Mouse (Mus musculus): ENCODE data around the gene Cox5b.
"Not testable (repeated sequence)": the region's sequence is repeated elsewhere in the genome, so short reads cannot be mapped to it uniquely, and the experiment has no call there.

The Cox5b gene

GRCm38 (mm10) chr1:36691271-36692155, at the start of gene Cox5b:
Gene Cox5b (plus strand): TSS chr1:36691449.
- in situ Hi-C loops (cut with MboI, MseI), result no loop called here

GRCm38 (mm10) chr1:36643957-36644614, 47.2 kb upstream of the Cox5b start:
- in situ Hi-C loops (cut with MboI, MseI), result no loop called here

- in situ Hi-C loops (cut with MboI, MseI), result no loop called here
Measured at GRCm38 (mm10) chr1:36644615-36645007, 46.6 kb upstream of the Cox5b start.

- in situ Hi-C loops (cut with MboI, MseI), result no loop called here
Measured at GRCm38 (mm10) chr1:36646285-36646684, 45.0 kb upstream of the Cox5b start.

GRCm38 (mm10) chr1:36647631-36648030, 43.6 kb upstream of the Cox5b start:
- in situ Hi-C loops (cut with MboI, MseI), result no loop called here

- in situ Hi-C loops (cut with MboI, MseI), result no loop called here
Measured at GRCm38 (mm10) chr1:36655039-36655438, 36.2 kb upstream of the Cox5b start.

- in situ Hi-C loops (cut with MboI, MseI), result no loop called here
Measured at GRCm38 (mm10) chr1:36656233-36656632, 35.0 kb upstream of the Cox5b start.

- in situ Hi-C loops (cut with MboI, MseI), result no loop called here
Measured at GRCm38 (mm10) chr1:36657658-36658415, 33.4 kb upstream of the Cox5b start.

- in situ Hi-C loops (cut with MboI, MseI), result no loop called here
Measured at GRCm38 (mm10) chr1:36658621-36659399, 32.4 kb upstream of the Cox5b start.

GRCm38 (mm10) chr1:36664457-36664856, 26.8 kb upstream of the Cox5b start:
- in situ Hi-C loops (cut with MboI, MseI), result no loop called here

- in situ Hi-C loops (cut with MboI, MseI), result no loop called here
Measured at GRCm38 (mm10) chr1:36665165-36665723, 26.0 kb upstream of the Cox5b start.

GRCm38 (mm10) chr1:36665934-36666333, 25.3 kb upstream of the Cox5b start:
- in situ Hi-C loops (cut with MboI, MseI), result no loop called here

- in situ Hi-C loops (cut with MboI, MseI), result not testable (repeated sequence)
Measured at GRCm38 (mm10) chr1:36668007-36668406, 23.2 kb upstream of the Cox5b start.

- in situ Hi-C loops (cut with MboI, MseI), result no loop called here
Measured at GRCm38 (mm10) chr1:36670256-36670655, 21.0 kb upstream of the Cox5b start.

GRCm38 (mm10) chr1:36671260-36671659, 20.0 kb upstream of the Cox5b start:
- in situ Hi-C loops (cut with MboI, MseI), result no loop called here

- in situ Hi-C loops (cut with MboI, MseI), result no loop called here
Measured at GRCm38 (mm10) chr1:36672648-36673350, 18.4 kb upstream of the Cox5b start.

GRCm38 (mm10) chr1:36674936-36675335, 16.3 kb upstream of the Cox5b start:
- in situ Hi-C loops (cut with MboI, MseI), result no loop called here

- in situ Hi-C loops (cut with MboI, MseI), result loop anchor here (5.0 kb wide), 1 partner anchor 129 kb away; no protein-coding TSS in a partner anchor
Measured at GRCm38 (mm10) chr1:36680893-36681292, 10.4 kb upstream of the Cox5b start.

GRCm38 (mm10) chr1:36682620-36683355, 8.5 kb upstream of the Cox5b start, which contains the start of gene Fam178b:
Gene Fam178b (minus strand): TSS chr1:36683183.
- in situ Hi-C loops (cut with MboI, MseI), result loop anchor here (5.0 kb wide), 1 partner anchor 130 kb away; no protein-coding TSS in a partner anchor

All from T-helper 1 cell (primary cell).